Mouse (Mus musculus) pancreas, adult 10 weeks (tissue): Measurements from ENCODE around the gene Stc2. TPM values are rescaled to one million over a fixed set of nuclear protein-coding genes. Genes with fewer than 3 reads are reported as not detected.

Source experiments
- polyA plus RNA-seq: library from polyadenylated mRNA; stranded (reverse); fragments of 350-450 nt; fragmentation: Illumina TruSeq; extraction: RNeasy Lipid Tissue Mini Kit (QIAGEN cat#74804); gene quantifications from one replicate; pipeline ENCODE4 v1.2.3, GENCODE M21; 2015; ENCODE audit warnings: low read depth, low replicate concordance; ENCODE audit not compliant: insufficient read depth

The Stc2 gene
- 5.3 TPM for polyA plus RNA-seq

GRCm38 (mm10) chr11:31369648-31370286, at the start of gene Stc2:
Stc2 (minus strand) TSS chr11:31370074.

Other genes with a start within 250 kb of the Stc2 start
- not detected for gene Gm17332, start 187.6 kb downstream of the Stc2 start, polyA plus RNA-seq